Mouse (Mus musculus) heart, postnatal 10 days (tissue): ENCODE results near the gene Slc8a1. TPM values are rescaled to one million over a fixed set of nuclear protein-coding genes. Genes with fewer than 3 reads are reported as not detected.

Experiments used
- DNase-seq, 2 experiments: peaks; one replicate each; pipeline ENCODE4 v3.0.0; 2021
- intact Hi-C: fragments of 180-260 bp; cut with DNase I; formaldehyde crosslinking; loops from one replicate; pipeline ENCODE4 v1.15.1; 2025
- total RNA-seq, 2 experiments: library from RNA; stranded (reverse); gene quantifications; 2 replicates each; pipeline ENCODE4 v1.2.3; 2021

Gene Slc8a1
- total RNA-seq, 2 experiments from 2014 or later: 595 to 645 TPM

GRCm38 (mm10) chr17:81455977-81456376 is 282.2 kb downstream of the Slc8a1 start:
- intact Hi-C loops: no loop called here
- no peak for DNase-seq

GRCm38 (mm10) chr17:81455269-81455668 is 282.9 kb downstream of the Slc8a1 start:
- intact Hi-C loops: no loop called here
- no peak for DNase-seq

DNA sequence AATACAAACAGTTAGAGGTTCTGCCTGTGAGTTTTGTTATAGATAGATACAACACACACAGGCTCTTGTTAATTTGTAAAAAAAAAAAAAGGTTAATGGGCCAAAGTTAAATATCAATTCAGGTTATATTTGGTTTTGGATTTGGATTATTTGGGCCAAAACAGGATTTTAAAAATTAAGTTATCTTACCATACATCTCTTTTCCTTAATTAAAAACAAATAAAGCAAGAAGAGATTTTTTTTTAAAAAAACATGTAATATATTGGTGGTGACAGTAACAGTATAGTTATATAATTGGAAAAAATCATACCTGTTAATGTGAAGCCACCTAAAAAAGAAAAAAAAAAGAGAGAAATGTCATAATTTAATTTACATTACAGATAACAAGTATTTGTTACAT is 296.7 kb downstream of the Slc8a1 start, which contains the start of gene Gm11096:
Gene Gm11096 (plus strand): TSS at position 301 of the 400 bp plus-strand sequence.
- no peak for DNase-seq
- intact Hi-C loops: no loop called here

GRCm38 (mm10) chr17:81433148-81433547 is 305.0 kb downstream of the Slc8a1 start:
- intact Hi-C loops: no loop called here
- DNase-seq: peak; percentile 41 to 55

- intact Hi-C loops: no loop called here
- no peak for DNase-seq
Measured at GRCm38 (mm10) chr17:81432733-81433132, 305.4 kb downstream of the Slc8a1 start.

DNA sequence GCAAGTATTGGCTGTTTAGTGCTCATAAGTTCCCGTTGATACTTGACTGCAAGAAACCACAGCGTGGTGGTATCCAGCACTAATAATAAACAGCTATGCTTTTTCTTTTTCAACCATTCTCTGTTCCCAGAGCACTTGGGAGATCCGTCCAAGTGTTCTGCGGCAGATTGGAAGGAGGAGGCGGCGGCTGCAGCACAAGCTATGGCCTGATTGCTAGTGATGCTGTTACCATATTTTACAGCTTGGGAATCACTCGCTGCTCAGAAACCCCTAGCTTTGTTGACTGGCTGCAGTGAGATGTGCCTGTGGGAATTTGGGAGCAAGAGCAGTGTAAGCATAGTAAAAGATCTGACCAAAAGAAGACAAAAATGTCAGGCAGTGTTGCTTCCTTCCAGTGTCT is 310.9 kb downstream of the Slc8a1 start:
- intact Hi-C loops: no loop called here

GRCm38 (mm10) chr17:81424256-81424912 is 313.8 kb downstream of the Slc8a1 start:
- intact Hi-C loops: no loop called here
- DNase-seq: no peak

More for the DNA sequence above, 310.9 kb downstream of the Slc8a1 start:
- no peak for DNase-seq

DNA sequence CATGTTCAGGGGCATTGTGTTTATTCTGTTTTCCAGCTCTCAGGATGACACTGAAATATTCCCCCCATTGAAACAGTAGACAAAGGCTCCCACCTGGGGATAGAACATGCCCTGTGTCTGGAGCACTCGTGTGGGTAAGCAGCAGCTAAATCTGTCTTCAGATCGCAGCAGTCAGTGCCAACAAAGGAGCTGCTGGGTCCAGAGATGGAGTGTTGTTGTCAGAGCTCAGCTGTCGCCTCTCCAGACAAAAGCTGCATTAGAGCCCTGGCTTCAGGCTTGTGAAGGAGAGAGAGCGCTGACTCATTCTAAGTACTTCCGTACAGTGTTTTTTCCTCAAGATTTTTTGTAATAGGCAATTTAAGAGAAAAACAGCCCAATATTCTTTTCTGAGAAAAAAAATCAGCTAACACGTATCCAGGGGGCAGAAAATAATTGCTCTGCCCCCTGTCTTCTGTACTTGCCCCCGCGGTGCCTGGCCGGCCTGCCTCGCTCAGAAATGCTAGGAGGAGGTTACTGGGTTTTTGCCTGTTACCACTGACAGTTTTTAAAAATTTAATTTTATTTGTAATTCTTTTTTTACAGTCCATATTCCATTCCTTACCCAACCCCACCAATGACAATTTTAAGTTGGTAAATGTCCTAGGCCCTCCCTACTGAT is 318.2 kb downstream of the Slc8a1 start:
- peak in 1 of 2 experiments; percentile 26 for DNase-seq
- intact Hi-C loops: no loop called here

DNA sequence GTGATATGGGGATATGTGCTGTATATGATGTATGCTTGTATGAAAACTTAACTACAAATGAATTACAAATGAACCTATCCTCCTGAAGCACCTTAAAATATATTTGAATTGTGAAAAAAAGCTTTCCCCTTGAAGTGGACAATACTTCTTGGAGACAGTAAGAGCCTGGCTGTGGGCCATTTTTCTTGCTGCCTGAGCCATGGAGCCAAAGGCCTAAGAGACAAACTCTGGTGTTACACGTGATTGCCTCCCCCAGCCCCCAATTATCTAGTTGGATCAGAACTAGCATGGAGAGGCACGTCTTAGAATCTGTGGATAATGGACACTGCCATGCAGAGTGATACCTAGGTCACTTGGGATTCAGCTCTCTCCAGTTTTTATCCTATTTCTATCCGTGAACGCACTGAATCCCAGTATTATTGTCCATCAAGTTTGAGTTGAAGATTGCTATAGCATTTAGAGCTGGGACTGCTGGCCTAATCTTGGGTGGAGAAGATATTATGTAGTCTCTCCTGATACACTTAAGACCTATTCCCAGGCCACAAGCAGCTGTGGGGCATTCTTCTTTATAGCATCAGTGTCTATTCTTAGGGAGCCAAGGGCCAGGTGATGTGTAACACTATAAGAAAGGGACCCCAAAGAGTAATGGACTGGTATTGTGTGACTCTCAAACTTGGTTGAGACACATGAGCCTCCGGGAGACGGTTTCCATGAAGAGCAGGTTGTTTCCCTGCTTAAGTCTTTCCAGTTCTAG is 321.6 kb downstream of the Slc8a1 start:
- intact Hi-C loops: no loop called here
- no peak for DNase-seq

DNA sequence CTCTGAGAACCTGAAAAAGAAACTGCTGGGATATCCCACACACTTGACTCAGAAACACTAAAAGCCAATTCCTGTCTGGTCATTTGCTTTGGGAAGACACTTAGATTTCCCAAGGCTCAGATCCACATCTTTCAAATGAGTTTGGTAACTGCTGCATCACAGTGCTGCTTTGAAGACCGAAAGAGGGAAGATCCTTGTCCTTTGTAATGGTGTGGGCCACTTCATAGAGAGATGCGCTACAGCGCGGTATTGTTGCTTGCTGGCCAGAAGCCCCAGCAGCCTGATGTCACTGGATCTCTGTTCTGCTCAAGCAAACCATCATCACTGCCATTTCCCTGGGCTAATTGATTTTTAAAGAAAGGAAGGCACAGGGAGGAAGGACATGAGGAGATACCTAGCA is 325.4 kb downstream of the Slc8a1 start:
- DNase-seq: no peak
- intact Hi-C loops: no loop called here

GRCm38 (mm10) chr17:81404225-81404624 is 334.0 kb downstream of the Slc8a1 start:
- DNase-seq: no peak
- intact Hi-C loops: no loop called here

GRCm38 (mm10) chr17:81403121-81403520 is 335.1 kb downstream of the Slc8a1 start:
- peak; percentile 57 to 61 for DNase-seq
- intact Hi-C loops: no loop called here

GRCm38 (mm10) chr17:81402636-81403035 is 335.5 kb downstream of the Slc8a1 start:
- peak; percentile 85 to 91 for DNase-seq
- intact Hi-C loops: no loop called here

DNA sequence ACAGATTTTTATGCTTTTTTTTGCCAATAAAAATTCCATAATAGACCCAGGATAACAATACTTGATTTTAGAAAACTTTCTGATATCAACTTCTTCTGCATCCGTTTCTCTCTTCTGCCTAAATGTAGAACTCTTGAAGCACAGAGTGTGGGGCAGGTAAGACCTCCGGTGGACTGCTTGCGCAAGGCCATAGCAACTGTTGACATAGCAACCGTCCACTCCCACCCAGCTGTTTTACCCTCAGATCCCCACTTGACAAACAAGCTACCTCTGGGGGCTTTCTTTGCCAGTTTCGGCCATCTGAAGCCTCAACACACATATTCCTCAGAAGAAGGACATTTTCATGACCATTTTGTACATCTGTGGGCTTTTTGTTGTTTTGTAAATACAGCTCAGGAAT is 337.8 kb downstream of the Slc8a1 start:
- no peak for DNase-seq
- intact Hi-C loops: no loop called here

GRCm38 (mm10) chr17:81397434-81397833 is 340.7 kb downstream of the Slc8a1 start:
- DNase-seq: no peak
- intact Hi-C loops: no loop called here

- DNase-seq: no peak
- intact Hi-C loops: no loop called here
Measured at GRCm38 (mm10) chr17:81394124-81394523, 344.1 kb downstream of the Slc8a1 start.

GRCm38 (mm10) chr17:81393040-81393439 is 345.1 kb downstream of the Slc8a1 start:
- no peak for DNase-seq
- intact Hi-C loops: no loop called here

- DNase-seq: no peak
- intact Hi-C loops: no loop called here
Measured at GRCm38 (mm10) chr17:81391478-81391877, 346.7 kb downstream of the Slc8a1 start.

DNA sequence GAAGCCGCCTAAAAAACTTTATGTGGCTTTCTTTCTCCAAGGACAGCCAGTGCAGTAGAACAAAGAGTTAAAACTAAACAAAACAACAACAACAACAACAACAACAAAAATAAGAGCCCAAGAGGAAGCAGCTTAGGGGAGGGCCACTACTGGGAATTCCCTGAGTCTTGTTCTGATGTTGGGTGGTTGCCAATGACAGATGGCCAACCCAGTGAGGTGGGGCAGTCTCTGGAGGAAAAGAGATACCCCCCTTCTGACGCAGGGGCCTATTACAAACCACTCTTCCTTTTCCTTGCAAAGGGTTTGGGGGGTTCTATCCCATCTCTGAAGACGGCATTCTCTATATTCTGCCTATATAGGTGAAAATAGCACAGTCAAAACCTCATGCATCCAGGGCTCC is 347.4 kb downstream of the Slc8a1 start:
- intact Hi-C loops: no loop called here
- DNase-seq: no peak

- intact Hi-C loops: no loop called here
- DNase-seq: no peak
Measured at GRCm38 (mm10) chr17:81386118-81386517, 352.1 kb downstream of the Slc8a1 start.

DNA sequence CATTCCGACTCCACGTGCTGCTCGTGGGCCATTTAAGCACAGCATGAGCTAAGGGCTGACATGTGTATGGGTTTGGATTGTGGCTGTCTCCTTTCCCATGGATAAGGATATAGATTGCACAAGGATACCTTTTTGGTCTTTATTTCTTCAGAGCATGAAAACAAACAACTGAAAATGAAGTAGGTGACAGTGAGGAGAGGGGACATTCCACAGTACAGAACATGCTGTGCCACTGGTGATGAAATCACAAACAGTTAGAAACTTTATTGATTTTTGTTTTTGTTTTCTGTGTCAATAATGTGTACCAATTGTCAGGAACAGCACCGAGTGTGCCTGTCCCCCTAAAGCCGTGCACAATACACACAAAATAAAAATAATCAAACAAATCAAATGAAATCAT is 352.7 kb downstream of the Slc8a1 start:
- intact Hi-C loops: no loop called here
- DNase-seq: no peak

GRCm38 (mm10) chr17:81383461-81383860 is 354.7 kb downstream of the Slc8a1 start:
- DNase-seq: no peak
- intact Hi-C loops: no loop called here
